Mouse (Mus musculus) urinary bladder, postnatal 10 days (tissue): ENCODE data around the gene Clec9a.

Experiments
- DNase-seq: peaks from one replicate; pipeline ENCODE4 v3.0.0; 2022; ENCODE audit warnings: low spot score

Gene Clec9a

GRCm38 (mm10) chr6:129425217-129425616 is 16.6 kb downstream of the Clec9a start:
- DNase-seq, result no peak

DNA sequence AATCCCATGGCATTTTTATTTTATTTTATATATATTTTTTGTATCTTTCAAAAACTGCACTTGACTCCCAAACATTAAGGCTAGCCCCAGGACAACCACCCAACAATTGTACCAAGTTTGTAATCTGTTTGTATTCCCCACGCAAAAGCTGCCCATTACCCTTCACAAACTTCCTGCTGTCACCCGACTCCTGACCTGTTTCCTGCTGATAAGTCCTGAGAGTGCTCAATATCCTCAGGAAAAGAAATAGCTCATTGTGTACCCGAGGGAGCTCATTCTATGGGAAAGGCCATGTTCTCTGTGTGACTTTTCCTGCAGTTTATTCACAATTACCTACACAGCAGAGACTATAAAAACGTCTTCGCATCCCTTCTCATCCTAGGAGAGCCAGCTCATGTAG is 17.1 kb downstream of the Clec9a start:
- no peak for DNase-seq

GRCm38 (mm10) chr6:129427281-129427680 is 18.6 kb downstream of the Clec9a start:
- no peak for DNase-seq

GRCm38 (mm10) chr6:129434239-129434638 is 25.6 kb downstream of the Clec9a start:
- DNase-seq, result no peak

DNA sequence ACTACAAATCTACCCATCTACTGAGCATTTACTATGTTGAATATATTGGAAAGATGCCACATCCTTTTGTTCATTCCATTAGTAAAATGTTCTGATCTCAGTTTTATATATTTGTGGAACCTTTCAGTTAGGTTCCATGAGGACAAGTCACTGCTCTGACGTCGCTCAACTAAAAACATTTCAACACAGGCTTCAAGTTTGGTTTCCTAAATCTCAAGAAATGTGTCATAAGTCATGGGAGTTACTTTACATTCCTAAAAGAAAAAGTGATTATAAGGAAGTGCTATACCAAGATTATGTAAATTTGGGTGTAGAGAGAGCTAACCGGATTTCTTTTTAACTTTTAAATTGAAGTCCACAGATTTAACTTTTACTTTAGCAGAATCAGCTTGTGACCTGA is 27.4 kb downstream of the Clec9a start:
- DNase-seq, result no peak

GRCm38 (mm10) chr6:129438033-129438432 is 29.4 kb downstream of the Clec9a start:
- no peak for DNase-seq

DNA sequence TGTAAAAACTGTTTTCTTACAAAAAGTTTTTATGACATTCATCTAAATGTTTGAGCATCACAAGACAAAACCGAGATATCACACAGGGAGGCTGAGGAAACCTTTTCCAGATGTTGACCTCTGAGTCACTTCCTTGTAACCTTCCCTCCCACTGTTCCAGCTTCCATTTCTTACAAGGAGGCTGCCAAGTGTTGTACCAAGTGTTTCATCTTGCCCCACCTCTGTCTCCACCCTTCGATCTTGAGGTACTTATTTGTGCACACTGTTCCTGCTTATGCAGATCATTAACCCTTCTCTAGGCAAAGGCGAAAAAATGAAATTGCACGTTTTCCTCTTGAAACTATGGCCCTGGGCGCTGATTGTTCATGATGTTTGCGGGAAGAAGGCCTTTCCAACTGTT is 41.1 kb downstream of the Clec9a start:
- no peak for DNase-seq

- no peak for DNase-seq
Observed at GRCm38 (mm10) chr6:129451411-129452039, 42.9 kb downstream of the Clec9a start, which contains the start of gene Clec1a. TSS of gene Clec1a (minus strand) at chr6:129452000.

DNA sequence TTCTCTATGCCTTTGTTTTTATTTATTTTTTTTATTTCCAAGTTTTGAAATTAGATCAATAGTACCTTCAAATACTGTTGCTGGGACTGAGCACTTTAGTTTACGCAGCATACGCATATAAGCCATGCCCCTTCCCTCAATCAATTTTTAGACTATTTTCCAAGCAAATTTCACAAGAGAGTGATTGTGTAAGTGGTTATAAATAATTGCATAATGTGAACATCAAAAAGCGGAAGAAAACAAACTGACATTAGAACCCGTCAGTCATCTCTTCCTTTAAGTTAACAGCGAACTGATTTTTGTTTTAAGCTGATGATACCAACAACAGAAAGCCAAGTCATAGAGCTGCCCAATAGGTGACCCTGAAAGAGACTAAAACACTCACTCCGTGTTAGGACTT is 62.7 kb downstream of the Clec9a start:
- DNase-seq, result no peak

DNA sequence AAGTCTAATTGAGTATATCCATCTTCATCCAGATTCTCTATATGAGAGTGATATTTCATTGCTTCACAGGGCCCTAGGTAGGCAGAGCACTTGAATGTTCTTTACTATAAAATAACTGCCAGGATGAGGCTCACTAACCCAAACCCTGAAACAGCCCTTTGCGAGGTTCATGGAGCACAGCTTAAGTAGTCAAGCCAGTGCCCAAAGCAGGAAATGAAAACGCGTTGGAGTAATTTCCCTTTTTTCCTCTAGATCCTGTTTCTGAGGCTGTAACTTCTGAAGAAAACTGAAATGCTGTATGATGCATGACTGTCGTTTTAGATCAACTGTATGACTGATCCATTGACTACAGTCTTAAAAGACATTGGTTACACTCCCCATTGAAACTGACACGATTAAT is 64.0 kb downstream of the Clec9a start:
- DNase-seq, result no peak
